Mouse (Mus musculus) CH12.LX (cell line): ENCODE measurements around the gene Enah. TPM values are rescaled to one million over a fixed set of nuclear protein-coding genes. Genes with fewer than 3 reads are reported as not detected.

Source experiments
- DNase-seq: peaks from one replicate; pipeline ENCODE4 v3.0.0-alpha.2; 2013; ENCODE audit errors: extremely low read depth
- H3K27ac ChIP-seq: 2 replicates; pipeline ENCODE4 v1.5.1; 2012; ENCODE audit warnings: low read depth, mild to moderate bottlenecking, control low read depth, moderate library complexity; ENCODE audit not compliant: insufficient read depth
- H3K27me3 ChIP-seq: replicated peaks from 2 replicates; pipeline ENCODE3; 2012; ENCODE audit warnings: inconsistent platforms
- H3K36me3 ChIP-seq, 2 experiments: replicated peaks in 1 of 2; 2 replicates each; pipeline versions ENCODE3 to v1.6.1; 2012; ENCODE audit warnings: inconsistent platforms in 1 of 2, low read length in 1 of 2, mild to moderate bottlenecking in 1 of 2, mixed read lengths in 1 of 2, moderate library complexity in 1 of 2; ENCODE audit not compliant: control insufficient read depth in 1 of 2, insufficient read depth in 1 of 2
- H3K4me1 ChIP-seq, 2 experiments: 2 replicates each; pipeline ENCODE4 v1.6.1; 2012; ENCODE audit warnings: inconsistent platforms in 1 of 2, moderate library complexity in 1 of 2; ENCODE audit not compliant: insufficient read depth in 2 of 2, control insufficient read depth in 1 of 2
- H3K4me2 ChIP-seq: 2 replicates; pipeline ENCODE4 v1.6.1; 2012; ENCODE audit warnings: low read depth, mild to moderate bottlenecking, control low read depth; ENCODE audit not compliant: poor library complexity, insufficient read depth, severe bottlenecking
- H3K4me3 ChIP-seq, 3 experiments: fragments of 150-350 bp in 1 of 3; sonication (generic) in 1 of 3; replicated peaks in 1 of 3; 2 replicates each; pipeline versions ENCODE3 to v1.5.1; 2011 to 2012; ENCODE audit warnings: low read depth in 2 of 3, low read length in 2 of 3, mild to moderate bottlenecking in 2 of 3, moderate library complexity in 2 of 3, control low read depth in 1 of 3, improper control_type of control experiment in 1 of 3, inconsistent platforms in 1 of 3, mixed read lengths in 1 of 3; ENCODE audit not compliant: poor library complexity in 1 of 3
- H3K79me2 ChIP-seq: replicated peaks from 2 replicates; pipeline ENCODE4 v1.6.1; 2012; ENCODE audit warnings: mild to moderate bottlenecking, moderate library complexity; ENCODE audit not compliant: control insufficient read depth, poor library complexity, insufficient read depth, severe bottlenecking; ENCODE audit errors: extremely low read depth
- H3K9ac ChIP-seq: 2 replicates; pipeline ENCODE4 v1.6.1; 2012; ENCODE audit warnings: low read depth, mild to moderate bottlenecking, control low read depth, moderate library complexity; ENCODE audit not compliant: insufficient read depth
- H3K9me3 ChIP-seq: replicated peaks from 2 replicates; pipeline ENCODE3; 2012; ENCODE audit warnings: low read length, inconsistent platforms, mixed read lengths
- BHLHE40 ChIP-seq: IDR thresholded peaks from 2 replicates; pipeline ENCODE4 v1.6.1; 2011; ENCODE audit warnings: mild to moderate bottlenecking, low read depth, low read length, improper control_type of control experiment
- CHD1 ChIP-seq: IDR thresholded peaks from 2 replicates; pipeline ENCODE4 v1.6.1; 2012; ENCODE audit warnings: low read depth, low read length, improper control_type of control experiment, inconsistent platforms
- CHD2 ChIP-seq: IDR thresholded peaks from 2 replicates; pipeline ENCODE4 v1.6.1; 2011; ENCODE audit warnings: low read length, improper control_type of control experiment
- E2F4 ChIP-seq: IDR thresholded peaks from 2 replicates; pipeline ENCODE4 v1.6.1; 2011; ENCODE audit warnings: low read depth, low read length, improper control_type of control experiment; ENCODE audit not compliant: insufficient replicate concordance
- EP300 ChIP-seq: IDR thresholded peaks from 2 replicates; pipeline ENCODE4 v1.6.1; 2011; ENCODE audit warnings: low read length, improper control_type of control experiment
- ETS1 ChIP-seq: conservative IDR thresholded peaks from 2 replicates; pipeline ENCODE4 v1.6.1; 2012; ENCODE audit warnings: low read depth, mild to moderate bottlenecking, inconsistent platforms, low read length, improper control_type of control experiment, moderate library complexity
- GABPA ChIP-seq: IDR thresholded peaks from 2 replicates; pipeline ENCODE4 v1.6.1; 2012; ENCODE audit warnings: low read depth, low read length, improper control_type of control experiment, inconsistent platforms; ENCODE audit not compliant: insufficient replicate concordance
- JUN ChIP-seq: IDR thresholded peaks from 2 replicates; pipeline ENCODE4 v1.6.1; 2011; ENCODE audit warnings: low read depth, mild to moderate bottlenecking, low read length, improper control_type of control experiment, moderate library complexity; ENCODE audit not compliant: insufficient read depth
- JUND ChIP-seq: conservative IDR thresholded peaks from 2 replicates; pipeline ENCODE4 v1.6.1; 2011; ENCODE audit warnings: low read depth, low read length, improper control_type of control experiment
- KAT2A ChIP-seq: IDR thresholded peaks from 2 replicates; pipeline ENCODE4 v1.6.1; 2012; ENCODE audit warnings: low read length, improper control_type of control experiment, inconsistent platforms; ENCODE audit not compliant: insufficient replicate concordance
- MAFK ChIP-seq: IDR thresholded peaks from 2 replicates; pipeline ENCODE4 v1.6.1; 2011; ENCODE audit warnings: low read length, improper control_type of control experiment; ENCODE audit not compliant: insufficient replicate concordance
- MAZ ChIP-seq: IDR thresholded peaks from 2 replicates; pipeline ENCODE4 v1.6.1; 2012; ENCODE audit warnings: low read depth, mild to moderate bottlenecking, inconsistent platforms, low read length, improper control_type of control experiment, moderate library complexity
- MYC ChIP-seq: IDR thresholded peaks from 2 replicates; pipeline ENCODE4 v1.6.1; 2011; ENCODE audit warnings: low read depth, mild to moderate bottlenecking, improper control_type of control experiment, low read length
- POLR2A ChIP-seq: IDR thresholded peaks from 2 replicates; pipeline ENCODE4 v1.6.1; 2011; ENCODE audit warnings: low read depth, mild to moderate bottlenecking, improper control_type of control experiment, low read length
- POLR2AphosphoS2 ChIP-seq: IDR thresholded peaks from 2 replicates; pipeline ENCODE4 v1.6.1; 2011; ENCODE audit warnings: low read depth, low read length, improper control_type of control experiment
- RAD21 ChIP-seq: IDR thresholded peaks from 2 replicates; pipeline ENCODE4 v1.6.1; 2011; ENCODE audit warnings: low read depth, mild to moderate bottlenecking, low read length, improper control_type of control experiment, moderate library complexity
- RCOR1 ChIP-seq: conservative IDR thresholded peaks from 2 replicates; pipeline ENCODE4 v1.6.1; 2012; ENCODE audit warnings: low read depth, mild to moderate bottlenecking, inconsistent platforms, low read length, improper control_type of control experiment
- SMC3 ChIP-seq: IDR thresholded peaks from 2 replicates; pipeline ENCODE4 v1.6.1; 2011; ENCODE audit warnings: low read depth, low read length, improper control_type of control experiment
- TBP ChIP-seq: conservative IDR thresholded peaks from 2 replicates; pipeline ENCODE4 v1.6.1; 2011; ENCODE audit warnings: low read depth, low read length, improper control_type of control experiment
- TCF12 ChIP-seq: IDR thresholded peaks from 2 replicates; pipeline ENCODE4 v1.6.1; 2014; ENCODE audit warnings: low read depth, mild to moderate bottlenecking, inconsistent platforms, low read length, improper control_type of control experiment
- USF2 ChIP-seq: conservative IDR thresholded peaks from 2 replicates; pipeline ENCODE4 v1.6.1; 2011; ENCODE audit warnings: low read depth, low read length, improper control_type of control experiment
- ZKSCAN1 ChIP-seq: IDR thresholded peaks from 2 replicates; pipeline ENCODE4 v1.6.1; 2012; ENCODE audit warnings: low read depth, inconsistent platforms, low read length, improper control_type of control experiment, borderline replicate concordance
- ZNF384 ChIP-seq: IDR thresholded peaks from 2 replicates; pipeline ENCODE4 v1.6.1; 2012; ENCODE audit warnings: low read depth, low read length, improper control_type of control experiment, inconsistent platforms
- dilution Hi-C: fragments of 300-500 bp; cut with MboI; formaldehyde crosslinking; loops from 2 replicates; pipeline ENCODE4 v1.14.3; 2020; ENCODE audit warnings: low sequenced_read_pairs; ENCODE audit not compliant: extremely low pct_unique_long_range_greater_than_20kb, extremely low pct_ligation_motif_present
- in situ Hi-C: fragments of 300-500 bp; cut with MboI; formaldehyde crosslinking; loops from 3 replicates; pipeline ENCODE4 v1.14.3; 2019; ENCODE audit warnings: low sequenced_read_pairs, low pct_ligation_motif_present, low pct_unique_long_range_greater_than_20kb, mixed read lengths
- polyA plus RNA-seq: library from polyadenylated mRNA; unstranded; fragments of >175 nt; gene quantifications from 2 replicates; pipeline ENCODE4 v1.2.1, GENCODE M21; 2012; ENCODE audit warnings: low read depth; ENCODE audit not compliant: insufficient read length
- total RNA-seq, 2 experiments: library from RNA; depleted of rRNA; stranded (reverse); fragments of 300-350 nt in 1 of 2; fragments of >200 nt in 1 of 2; gene quantifications; 2 replicates each; pipeline ENCODE4 v1.2.3; 2012 to 2014

Enah gene
- total and polyA plus RNA-seq, 3 experiments = 45.3 to 75.3 (median 72.6) TPM

DNA sequence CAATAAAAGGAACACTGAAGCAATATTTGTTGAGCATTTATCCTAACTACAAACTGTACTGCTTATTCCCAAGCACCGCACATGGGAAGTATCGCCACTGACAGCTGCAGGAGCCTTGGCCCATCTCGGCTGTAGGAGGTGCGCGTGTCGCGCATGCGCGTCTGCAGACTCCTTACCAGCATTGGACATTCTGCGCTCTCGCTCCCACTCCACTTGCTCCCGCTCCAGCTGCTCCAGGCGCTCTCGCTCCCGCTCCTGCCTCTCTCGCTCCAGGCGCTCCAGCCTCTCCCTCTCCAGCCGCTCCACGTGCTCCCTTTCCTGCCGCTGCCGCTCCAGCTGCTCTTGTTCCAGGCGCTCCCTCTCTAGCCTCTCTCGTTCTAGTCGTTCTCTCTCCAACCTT lies 96.4 kb downstream of the Enah start:
- Histone ChIP-seq H3K4me2 (no peak overlapping the region), H3K27ac (no peak overlapping the region)
- DNase-seq = no peak

DNA sequence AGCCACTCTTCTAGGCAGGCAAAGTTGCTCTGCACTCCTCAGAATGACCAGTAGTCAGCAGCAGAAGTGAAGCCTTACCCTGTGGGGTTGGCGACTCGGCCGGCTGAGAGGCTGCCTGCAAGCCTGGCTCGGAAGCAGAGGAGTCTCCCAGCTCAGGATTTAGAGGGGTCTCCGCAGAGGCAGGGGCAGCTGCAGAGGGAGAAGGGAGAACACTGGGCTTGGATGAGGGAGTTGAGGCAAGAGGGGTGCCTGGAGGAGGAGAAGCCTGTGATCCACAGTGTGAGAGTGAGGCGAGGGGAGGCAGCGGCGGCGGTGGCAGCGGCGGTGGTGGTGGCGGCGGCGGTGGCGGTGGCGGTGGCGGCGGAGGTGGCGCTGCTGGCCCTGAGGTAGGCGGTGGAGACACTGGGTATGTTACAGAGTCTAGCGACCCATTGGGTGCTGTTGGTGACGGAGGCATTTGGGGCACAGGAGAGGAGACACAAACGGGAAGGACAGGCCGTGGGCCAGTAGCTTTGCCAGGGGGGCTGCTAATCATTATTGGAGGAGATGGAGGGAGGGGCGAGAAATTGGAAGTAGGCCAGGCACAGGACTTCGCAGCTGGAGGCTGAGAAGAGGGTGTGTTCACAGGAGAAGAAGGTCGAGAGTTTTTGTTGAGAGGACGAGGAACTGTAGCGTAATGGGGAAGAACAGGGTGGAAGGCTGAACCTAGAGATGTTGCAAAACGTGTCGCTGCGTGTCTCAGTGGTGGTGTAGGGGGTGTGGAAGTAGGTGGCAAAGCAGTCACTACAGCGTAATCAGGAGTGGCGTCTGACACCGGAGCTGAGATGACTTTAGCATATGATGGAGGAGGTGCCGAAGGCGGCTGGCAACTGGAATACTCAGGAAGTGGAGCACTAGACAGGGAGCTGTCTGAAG lies 98.0 kb downstream of the Enah start:
- Histone ChIP-seq H3K4me3 (no peak overlapping the region), H3K9me3 (no peaks in the 10 kb centered on the region), H3K27me3 (no peaks in the 10 kb centered on the region), H3K4me1 (0 out of 4 replicates have a peak, but pooled peaks cover 0 to 3% of the 10 kb centered on the region in 2 experiments), H3K4me2 (no peak overlapping the region), H3K79me2 (no peaks in the 10 kb centered on the region), H3K27ac (no peak overlapping the region), H3K36me3 (peaks cover 34 to 44% of the 10 kb centered on the region in 2 experiments), H3K9ac (no peak overlapping the region)
- no peak for DNase-seq
- in situ Hi-C loops = no loop called here
- no peak for TF ChIP-seq CHD1
- no peak for TF ChIP-seq ZNF384
- TF ChIP-seq JUN = no peak
- TF ChIP-seq JUND = no peak
- no peak for TF ChIP-seq POLR2A
- no peak for TF ChIP-seq ZKSCAN1
- TF ChIP-seq TCF12 = no peak
- TF ChIP-seq E2F4 = no peak
- no peak for TF ChIP-seq KAT2A
- TF ChIP-seq MAFK = no peak
- TF ChIP-seq BHLHE40 = no peak
- TF ChIP-seq SMC3 = no peak
- no peak for TF ChIP-seq RCOR1
- TF ChIP-seq EP300 = no peak
- TF ChIP-seq MYC = no peak
- TF ChIP-seq ETS1 = no peak
- TF ChIP-seq MAZ = no peak
- TF ChIP-seq TBP = no peak
- no peak for TF ChIP-seq CHD2
- no peak for TF ChIP-seq GABPA
- dilution Hi-C loops = no loop called here

More for the DNA sequence above, 96.4 kb downstream of the Enah start:
- Histone ChIP-seq H3K4me3 (no peak overlapping the region), H3K4me1 (peaks cover 0 to 3% of the 10 kb centered on the region in 2 experiments; a peak in 2 of 4 replicates), H3K9me3 (no peaks in the 10 kb centered on the region), H3K9ac (no peak overlapping the region), H3K27me3 (no peaks in the 10 kb centered on the region), H3K79me2 (no peaks in the 10 kb centered on the region), H3K36me3 (peaks cover 28 to 36% of the 10 kb centered on the region in 2 experiments)
- in situ Hi-C loops = no loop called here
- dilution Hi-C loops = no loop called here
- TF ChIP-seq BHLHE40 (no peak), USF2 (no peak), RAD21 (no peak), RCOR1 (no peak), POLR2AphosphoS2 (no peak), EP300 (no peak)
